Comparison of ENCODE assay signal across 17 mouse cellular contexts in the genomic region with DNA sequence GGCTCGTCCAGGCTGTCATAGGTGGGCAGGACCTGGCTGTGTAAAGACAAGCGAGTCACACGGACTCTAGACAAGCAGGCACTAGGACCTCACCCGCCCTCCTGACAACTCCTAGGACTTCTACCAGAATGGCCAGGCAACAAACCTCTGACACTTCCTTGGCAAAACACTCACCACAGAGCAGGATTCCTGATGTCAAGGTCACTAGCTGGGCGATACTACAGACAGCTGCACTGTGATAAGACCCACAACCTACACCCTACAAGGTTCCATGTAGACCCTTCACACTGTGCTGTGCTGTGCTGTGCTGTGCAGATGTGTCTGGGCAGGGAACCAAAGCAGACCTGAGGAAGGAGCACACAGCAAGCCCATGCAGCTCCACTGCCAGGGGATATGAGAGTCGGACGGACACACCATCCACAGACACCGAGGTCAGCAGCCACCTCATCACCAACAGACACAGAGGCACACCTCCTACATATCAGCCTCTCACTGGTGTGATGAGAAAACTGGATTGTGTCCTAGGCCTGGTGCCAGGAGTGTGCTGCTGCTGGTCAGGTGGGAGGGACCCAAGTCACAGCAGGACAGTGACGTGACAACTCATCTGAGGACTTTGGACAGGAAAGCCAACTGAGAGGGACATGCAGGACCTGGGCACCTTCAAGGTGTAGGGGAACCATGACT. TPM values are rescaled to one million over a fixed set of nuclear protein-coding genes. Genes with fewer than 3 reads are reported as not detected.
DNase-seq lines count a peak whose midpoint lies in the region; ATAC-seq and TF ChIP-seq lines count a peak whose summit lies in the region.
"Had no signal": no experiment of that assay in that cellular context is flagged by ENCODE, and none has a peak within 500 bp of the region (broad histone marks: within the 10 kb centered on the region; RNA-seq: fewer than 3 reads in every experiment).

No protein-coding gene starts in this region.

- 74% methylated on average over 9 of the region's 9 CpGs for WGBS in liver, adult 2 months
- whole genome bisulfite sequencing in liver, embryonic 11.5 days, result 79% methylated on average over 9 of the region's 9 CpGs
- WGBS in heart, postnatal 0 days, result 24% methylated on average over 9 of the region's 9 CpGs

- no peak for TF ChIP-seq POLR2A in liver, adult 2 months (IDR thresholded peaks at IDR 0.05; ENCODE audit: extremely low read depth, insufficient read depth, low read length)

- no peak for TF ChIP-seq EP300 in heart, postnatal 0 days (IDR thresholded peaks at IDR 0.05; ENCODE audit: low read depth)

- peak; percentile 59 for DNase-seq in adrenal gland, postnatal 14 days
- no peak for DNase-seq in adrenal gland, adult 18-20 months (ENCODE audit: low spot score in 2 of 2)
- DNase-seq in liver, adult 2 months (ENCODE audit: extremely low read depth, low read depth, low spot score), result peak; percentile 66
- DNase-seq in liver, embryonic 11.5 days (ENCODE audit: low spot score), result no peak
- DNase-seq in heart, postnatal 0 days (ENCODE audit: low spot score), result peak; percentile 79
- DNase-seq in right cerebral cortex, postnatal 14 days, result no peak
- no peak for DNase-seq in ovary, postnatal 10 days (ENCODE audit: low spot score)
- DNase-seq: cerebellum, postnatal 10 days; gastrocnemius, postnatal 10 days; kidney, postnatal 4 days; thymus, adult 2 months had no signal

- no peak for TF ChIP-seq CTCF in liver, adult 2 months (IDR thresholded peaks at IDR 0.05; ENCODE audit: low read depth, low read length)
- no peak for TF ChIP-seq CTCF in heart, postnatal 0 days (IDR thresholded peaks at IDR 0.05; ENCODE audit: low read depth)

- no peaks in the 10 kb centered on the region for H3K27me3 ChIP-seq in liver, adult 2 months (ENCODE audit: control insufficient read depth, insufficient read depth, low read length)
- no peaks in the 10 kb centered on the region for H3K27me3 ChIP-seq in liver, embryonic 11.5 days (replicated peaks; ENCODE audit: control insufficient read depth, insufficient read depth, low read length)
- no peaks in the 10 kb centered on the region for H3K27me3 ChIP-seq in heart, postnatal 0 days (ENCODE audit: control insufficient read depth, insufficient read depth, low read length)
- H3K27me3 ChIP-seq: embryonic facial prominence, embryonic 12.5 days; hindbrain, embryonic 15.5 days; megakaryocyte, embryonic 14.5 days; neural tube, embryonic 15.5 days had no signal

- H3K79me2 ChIP-seq in liver, adult 2 months (ENCODE audit: control insufficient read depth, insufficient read depth, low read length), result no peaks in the 10 kb centered on the region; the same call in 1 of the 2 replicates

- H3K9me3 ChIP-seq in liver, embryonic 11.5 days (ENCODE audit: control insufficient read depth, low read length), result no peaks in the 10 kb centered on the region
- no peaks in the 10 kb centered on the region for H3K9me3 ChIP-seq in heart, postnatal 0 days (replicated peaks; ENCODE audit: control insufficient read depth, low read length)
- H3K9me3 ChIP-seq: embryonic facial prominence, embryonic 12.5 days; hindbrain, embryonic 15.5 days; megakaryocyte, embryonic 14.5 days; neural tube, embryonic 15.5 days had no signal

- no peak overlapping the region for H3K4me3 ChIP-seq in liver, adult 2 months (ENCODE audit: insufficient read depth, low read depth, low read length)
- no peak overlapping the region for H3K4me3 ChIP-seq in liver, embryonic 11.5 days (ENCODE audit: low read depth, low read length)
- H3K4me3 ChIP-seq in heart, postnatal 0 days (ENCODE audit: low read depth, low read length), result no peak overlapping the region
- H3K4me3 ChIP-seq: embryonic facial prominence, embryonic 12.5 days; hindbrain, embryonic 15.5 days; megakaryocyte, embryonic 14.5 days; neural tube, embryonic 15.5 days had no signal

- H3K27ac ChIP-seq in liver, adult 2 months (replicated peaks; ENCODE audit: insufficient read depth, low read depth, low read length), result no peak overlapping the region
- H3K27ac ChIP-seq in liver, embryonic 11.5 days (ENCODE audit: low read depth, low read length), result no peak overlapping the region
- H3K27ac ChIP-seq in heart, postnatal 0 days (ENCODE audit: low read depth), result peak overlapping the region; percentile 86
- H3K27ac ChIP-seq: embryonic facial prominence, embryonic 12.5 days; hindbrain, embryonic 15.5 days; neural tube, embryonic 15.5 days had no signal

- no peak overlapping the region for H3K4me2 ChIP-seq in liver, embryonic 11.5 days
- no peak overlapping the region for H3K4me2 ChIP-seq in heart, postnatal 0 days (ENCODE audit: low read depth, low read length)
- H3K4me2 ChIP-seq: embryonic facial prominence, embryonic 12.5 days; hindbrain, embryonic 15.5 days; neural tube, embryonic 15.5 days had no signal

- no peak overlapping the region for H3K9ac ChIP-seq in liver, adult 2 months (ENCODE audit: low read depth, low read length)
- H3K9ac ChIP-seq in liver, embryonic 11.5 days (ENCODE audit: low read depth, low read length), result no peak overlapping the region
- H3K9ac ChIP-seq in heart, postnatal 0 days (replicated peaks; ENCODE audit: low read depth, low read length), result no peak overlapping the region
- H3K9ac ChIP-seq: embryonic facial prominence, embryonic 12.5 days; hindbrain, embryonic 15.5 days; neural tube, embryonic 15.5 days had no signal

- no peaks in the 10 kb centered on the region for H3K4me1 ChIP-seq in liver, adult 2 months (ENCODE audit: control insufficient read depth, insufficient read depth, low read length)
- peaks cover 52% of the 10 kb centered on the region for H3K4me1 ChIP-seq in liver, embryonic 11.5 days (replicated peaks; ENCODE audit: control insufficient read depth, insufficient read depth, low read length)
- H3K4me1 ChIP-seq in heart, postnatal 0 days (ENCODE audit: control insufficient read depth, insufficient read depth), result peaks cover 43% of the 10 kb centered on the region

- ATAC-seq in liver, embryonic 11.5 days (replicated peaks; ENCODE audit: low FRiP score), result no peak
- ATAC-seq in heart, postnatal 0 days (ENCODE audit: insufficient read depth, low read depth), result peak; percentile 70
- 0 out of 2 replicates have a peak, but pooled peaks have one; percentile 4 for ATAC-seq in megakaryocyte-erythroid progenitor cell, adult 5-6 weeks (replicated peaks; ENCODE audit: low FRiP score, low TSS enrichment, poor library complexity, severe bottlenecking)
- ATAC-seq: forebrain, embryonic 14.5 days had no signal

- peaks cover 3% of the 10 kb centered on the region; the same call in 1 of the 2 replicates for H3K36me3 ChIP-seq in liver, adult 2 months (ENCODE audit: control insufficient read depth, insufficient read depth, low read length)
- H3K36me3 ChIP-seq in liver, embryonic 11.5 days (ENCODE audit: control insufficient read depth, insufficient read depth, low read length), result peaks cover 40% of the 10 kb centered on the region
- H3K36me3 ChIP-seq in heart, postnatal 0 days (replicated peaks; ENCODE audit: control insufficient read depth, insufficient read depth, low read length), result peaks cover 40% of the 10 kb centered on the region

RNA-seq across cellular contexts. Expression of gene Slc38a10, which starts 16.2 kb away (rescaled TPM):
- total RNA-seq in adrenal gland, postnatal 14 days (2021), result 105 and 115 TPM in 2 replicates
- total RNA-seq in adrenal gland, adult 18-20 months (2021), result 100 to 1,000 TPM; 147 to 177 TPM
- 41.1 and 47.8 TPM in 2 replicates for total RNA-seq in liver, adult 2 months (2014; rRNA removed)
- polyA plus RNA-seq in liver, adult 2 months (2012; rRNA removed), result 75.1 and 90.2 TPM in 2 replicates
- 59.4 and 64.5 TPM in 2 replicates for polyA plus RNA-seq in liver, embryonic 11.5 days (2014; fragmentation: Nextera tagmentation; extraction: Ambion mirVana)
- 113 and 139 TPM in 2 replicates for total RNA-seq in heart, postnatal 0 days (2014; rRNA removed; ENCODE audit: low replicate concordance)
- 56.2 and 65.9 TPM in 2 replicates for polyA plus RNA-seq in heart, postnatal 0 days (2015; fragmentation: Nextera tagmentation; extraction: Ambion mirVana)
- 47.0 and 56.6 TPM in 2 replicates for total RNA-seq in megakaryocyte-erythroid progenitor cell, adult 5-6 weeks (2014; fragmentation: Nextera tagmentation)
- total RNA-seq in megakaryocyte-erythroid progenitor cell, adult 5-6 weeks (2017), result 33.2 and 37.4 TPM in 2 replicates

RNA-seq across cellular contexts. Expression of gene Ndufaf8, which starts 36.3 kb away (rescaled TPM):
- total RNA-seq in adrenal gland, postnatal 14 days (2021), result 50.0 and 55.2 TPM in 2 replicates
- 10 to 100 TPM; 54.9 to 62.9 TPM for total RNA-seq in adrenal gland, adult 18-20 months (2021)
- total RNA-seq in liver, adult 2 months (2014; rRNA removed), result 13.7 and 19.9 TPM in 2 replicates
- polyA plus RNA-seq in liver, adult 2 months (2012; rRNA removed), result 55.4 and 59.8 TPM in 2 replicates
- 87.5 and 102 TPM in 2 replicates for polyA plus RNA-seq in liver, embryonic 11.5 days (2014; fragmentation: Nextera tagmentation; extraction: Ambion mirVana)
- total RNA-seq in heart, postnatal 0 days (2014; rRNA removed; ENCODE audit: low replicate concordance), result 52.7 and 84.8 TPM in 2 replicates
- 118 and 132 TPM in 2 replicates for polyA plus RNA-seq in heart, postnatal 0 days (2015; fragmentation: Nextera tagmentation; extraction: Ambion mirVana)
- total RNA-seq in megakaryocyte-erythroid progenitor cell, adult 5-6 weeks (2014; fragmentation: Nextera tagmentation), result 36.8 and 74.1 TPM in 2 replicates
- total RNA-seq in megakaryocyte-erythroid progenitor cell, adult 5-6 weeks (2017), result 21.2 and 41.9 TPM in 2 replicates

RNA-seq across cellular contexts. Expression of gene Tepsin, which starts 36.5 kb away (rescaled TPM):
- total RNA-seq in adrenal gland, postnatal 14 days (2021), result 10.7 and 13.7 TPM in 2 replicates
- 10 to 100 TPM; 12.3 to 15.4 TPM for total RNA-seq in adrenal gland, adult 18-20 months (2021)
- total RNA-seq in liver, adult 2 months (2014; rRNA removed), result 4.6 and 7.4 TPM in 2 replicates
- polyA plus RNA-seq in liver, adult 2 months (2012; rRNA removed), result 16.5 and 24.9 TPM in 2 replicates
- 16.4 and 19.5 TPM in 2 replicates for polyA plus RNA-seq in liver, embryonic 11.5 days (2014; fragmentation: Nextera tagmentation; extraction: Ambion mirVana)
- 16.4 and 20.4 TPM in 2 replicates for total RNA-seq in heart, postnatal 0 days (2014; rRNA removed; ENCODE audit: low replicate concordance)
- 8.6 and 8.7 TPM in 2 replicates for polyA plus RNA-seq in heart, postnatal 0 days (2015; fragmentation: Nextera tagmentation; extraction: Ambion mirVana)
- total RNA-seq in megakaryocyte-erythroid progenitor cell, adult 5-6 weeks (2014; fragmentation: Nextera tagmentation), result 12.8 and 24.1 TPM in 2 replicates
- 5.0 and 6.0 TPM in 2 replicates for total RNA-seq in megakaryocyte-erythroid progenitor cell, adult 5-6 weeks (2017)

RNA-seq across cellular contexts. Expression of gene Cep131, which starts 48.4 kb away (rescaled TPM):
- total RNA-seq in adrenal gland, postnatal 14 days (2021), result 67.4 and 80.7 TPM in 2 replicates
- 10 to 100 TPM; 11.7 to 90.0 TPM for total RNA-seq in adrenal gland, adult 18-20 months (2021)
- 1.9 and 2.2 TPM in 2 replicates for total RNA-seq in liver, adult 2 months (2014; rRNA removed)
- 2.3 and 2.8 TPM in 2 replicates for polyA plus RNA-seq in liver, adult 2 months (2012; rRNA removed)
- polyA plus RNA-seq in liver, embryonic 11.5 days (2014; fragmentation: Nextera tagmentation; extraction: Ambion mirVana), result 17.4 and 19.2 TPM in 2 replicates
- 3.8 and 8.5 TPM in 2 replicates for total RNA-seq in heart, postnatal 0 days (2014; rRNA removed; ENCODE audit: low replicate concordance)
- polyA plus RNA-seq in heart, postnatal 0 days (2015; fragmentation: Nextera tagmentation; extraction: Ambion mirVana), result 6.8 and 8.2 TPM in 2 replicates
- total RNA-seq in megakaryocyte-erythroid progenitor cell, adult 5-6 weeks (2014; fragmentation: Nextera tagmentation), result 9.6 and 18.9 TPM in 2 replicates
- total RNA-seq in megakaryocyte-erythroid progenitor cell, adult 5-6 weeks (2017), result 18.1 and 22.3 TPM in 2 replicates

Comparison
In these comparisons a context has a peak if more than half of its experiments do, and no peak if none do; other contexts are left out.
1. DNase-seq: peak in adrenal gland, postnatal 14 days (single experiment), liver, adult 2 months (single experiment) and heart, postnatal 0 days (single experiment); none in adrenal gland, adult 18-20 months (0 of 2), liver, embryonic 11.5 days (single experiment), right cerebral cortex, postnatal 14 days (single experiment) and ovary, postnatal 10 days (single experiment).